Mouse (Mus musculus): ENCODE data around the gene Tbc1d19. TPM values are rescaled to one million over a fixed set of nuclear protein-coding genes. Genes with fewer than 3 reads are reported as not detected.

Gene Tbc1d19
- polyA plus RNA-seq, 1 experiment from 2014 or later = 60.6 TPM

DNA sequence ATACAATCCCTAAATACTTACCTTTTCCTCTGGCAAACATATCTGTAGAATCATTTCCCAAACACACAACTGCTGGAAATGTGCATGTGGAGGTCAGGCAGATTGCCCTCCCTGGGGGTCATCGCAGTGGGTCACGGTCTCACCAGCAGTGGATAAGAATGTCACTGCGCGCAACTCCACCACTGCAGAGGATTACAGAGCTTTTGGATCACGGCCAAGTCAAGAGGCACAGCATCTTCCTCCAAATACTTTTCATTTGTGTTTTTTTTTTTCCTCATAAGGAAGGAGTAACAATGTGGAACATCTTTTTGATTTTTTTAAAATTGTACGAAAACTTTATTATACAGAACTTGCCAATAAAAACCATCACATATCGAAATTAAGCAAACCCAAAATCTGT lies 129.6 kb downstream of the Tbc1d19 start:
- 61% methylated on average over 7 of the region's 7 CpGs for WGBS
- Histone ChIP-seq H3K36me3 (no peaks in the 10 kb centered on the region), H3K27me3 (no peaks in the 10 kb centered on the region), H3K4me3 (no peak overlapping the region), H3K9me3 (no peaks in the 10 kb centered on the region), H3K4me1 (no peaks in the 10 kb centered on the region), H3K9ac (no peak overlapping the region), H3K4me2 (no peak overlapping the region), H3K27ac (no peak overlapping the region)
- no peak for ATAC-seq (ENCODE audit: borderline replicate concordance, extremely low read depth, low FRiP score, low TSS enrichment)

DNA sequence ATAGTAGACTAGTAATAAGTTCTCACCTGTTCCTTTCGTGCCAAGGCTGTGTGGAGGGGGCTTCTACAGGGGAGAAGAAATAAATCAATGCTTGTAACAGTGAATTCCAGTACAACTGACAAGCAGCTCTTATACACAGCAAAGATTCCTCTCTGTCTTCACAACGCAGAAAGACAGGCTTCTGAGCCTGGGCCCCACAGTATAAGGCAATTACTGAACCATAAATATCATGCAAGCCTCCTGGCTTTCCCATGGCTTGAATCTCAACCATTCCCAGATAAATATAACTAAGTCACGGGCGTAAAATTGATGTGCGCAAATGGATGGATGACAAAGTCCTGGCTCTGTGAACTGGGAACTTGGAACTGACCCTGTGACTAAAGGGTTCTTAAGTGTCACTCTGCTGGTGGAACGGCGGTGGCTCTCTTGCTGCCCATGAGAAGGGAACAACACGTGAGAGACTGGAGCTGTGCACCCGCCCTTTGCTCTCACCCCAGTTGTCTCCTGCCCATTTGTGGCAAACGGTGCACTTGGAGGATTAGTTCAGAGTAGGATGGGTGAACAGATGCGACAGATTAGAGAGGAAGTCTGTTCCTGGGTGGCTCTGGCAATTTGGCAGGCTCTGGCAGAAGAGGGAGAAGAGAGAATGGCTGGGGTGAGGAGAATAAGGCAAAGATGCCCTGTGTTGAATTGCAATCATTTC lies 132.1 kb downstream of the Tbc1d19 start:
- H3K4me3 ChIP-seq = no peak overlapping the region
- no peak for ATAC-seq (ENCODE audit: borderline replicate concordance, extremely low read depth, low FRiP score, low TSS enrichment)
- H3K27ac ChIP-seq = no peak overlapping the region
- no peak overlapping the region for H3K4me2 ChIP-seq
- no peaks in the 10 kb centered on the region for H3K9me3 ChIP-seq
- H3K27me3 ChIP-seq = no peaks in the 10 kb centered on the region
- H3K36me3 ChIP-seq = no peaks in the 10 kb centered on the region
- WGBS = 59% methylated on average over 11 of the region's 11 CpGs
- H3K9ac ChIP-seq = no peak overlapping the region
- no peaks in the 10 kb centered on the region for H3K4me1 ChIP-seq

DNA sequence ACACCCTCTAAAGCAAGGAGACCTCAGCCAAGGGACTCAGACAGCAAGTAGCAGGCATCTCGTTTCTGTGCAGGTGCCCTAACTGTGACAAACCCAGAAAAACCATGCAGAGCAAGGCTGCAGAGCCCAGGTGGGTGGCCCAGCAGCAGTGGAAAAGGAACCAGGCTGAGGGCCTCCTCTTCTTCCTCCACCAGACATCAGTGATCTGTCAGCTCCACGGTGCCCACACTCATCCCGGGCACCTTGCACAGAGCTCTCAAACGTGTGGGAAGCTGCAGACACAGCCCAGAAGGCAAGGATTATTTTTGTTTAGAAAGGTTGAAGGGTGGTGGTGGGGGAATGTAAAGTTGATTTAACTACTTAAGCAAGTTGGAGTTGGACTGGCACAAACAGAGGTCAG lies 132.9 kb downstream of the Tbc1d19 start:
- H3K36me3 ChIP-seq = no peaks in the 10 kb centered on the region
- no peaks in the 10 kb centered on the region for H3K9me3 ChIP-seq
- no peak overlapping the region for H3K9ac ChIP-seq
- H3K4me2 ChIP-seq = no peak overlapping the region
- no peak for ATAC-seq (ENCODE audit: borderline replicate concordance, extremely low read depth, low FRiP score, low TSS enrichment)
- no peak overlapping the region for H3K4me3 ChIP-seq
- H3K27ac ChIP-seq = no peak overlapping the region
- H3K4me1 ChIP-seq = peaks cover 5% of the 10 kb centered on the region
- 57% methylated on average over 4 of the region's 4 CpGs for WGBS
- H3K27me3 ChIP-seq = no peaks in the 10 kb centered on the region

DNA sequence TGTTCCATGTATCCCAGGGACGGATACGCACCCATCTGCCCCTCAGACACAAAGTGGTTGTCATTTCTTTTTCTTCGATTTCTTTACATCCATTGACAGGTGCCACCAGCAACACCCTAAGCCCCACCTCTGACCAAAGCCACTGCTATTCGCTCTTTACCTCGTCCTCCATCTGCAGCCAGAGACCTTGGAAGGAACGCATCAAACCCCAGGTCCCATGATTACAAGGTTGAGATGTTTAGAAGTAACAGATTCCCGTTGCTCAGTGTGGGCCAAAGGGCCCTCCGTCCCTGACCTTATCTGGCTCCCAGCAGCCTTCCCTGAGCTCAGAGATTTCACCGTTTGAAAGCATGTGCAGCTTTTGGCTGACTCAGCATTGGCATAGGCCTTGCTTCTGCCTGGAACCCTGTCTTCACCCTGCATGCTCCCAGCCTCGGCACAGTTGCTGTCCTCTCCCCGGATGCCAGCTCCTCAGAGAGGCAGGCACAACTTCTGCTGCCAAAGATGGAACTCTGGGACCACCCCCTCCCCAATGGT lies 134.0 kb downstream of the Tbc1d19 start:
- no peaks in the 10 kb centered on the region for H3K36me3 ChIP-seq
- WGBS = 70% methylated on average over 11 of the region's 11 CpGs
- peaks cover 15% of the 10 kb centered on the region for H3K4me1 ChIP-seq
- no peak overlapping the region for H3K4me2 ChIP-seq
- no peak overlapping the region for H3K27ac ChIP-seq
- no peaks in the 10 kb centered on the region for H3K27me3 ChIP-seq
- no peak for ATAC-seq (ENCODE audit: borderline replicate concordance, extremely low read depth, low FRiP score, low TSS enrichment)
- no peak overlapping the region for H3K4me3 ChIP-seq
- no peak overlapping the region for H3K9ac ChIP-seq
- H3K9me3 ChIP-seq = no peaks in the 10 kb centered on the region

DNA sequence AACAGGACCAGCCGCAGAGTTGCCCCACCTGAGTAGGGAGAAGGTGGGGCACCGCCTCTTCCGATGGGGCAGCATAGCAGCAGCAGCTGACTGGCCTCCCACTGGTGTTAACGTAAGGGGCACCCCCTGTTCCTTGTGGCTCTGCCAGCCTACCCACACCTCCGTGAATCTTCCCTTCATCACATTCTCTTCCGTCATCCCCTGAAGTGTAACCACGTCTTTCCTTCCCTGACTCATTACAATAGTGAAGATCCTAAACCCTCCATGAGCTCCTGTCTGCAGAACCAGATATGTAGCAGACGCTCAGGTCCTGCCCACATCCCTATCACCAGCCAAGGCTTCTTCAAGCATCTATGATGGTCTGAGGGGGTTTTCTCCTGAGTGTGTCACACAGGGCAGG lies 137.3 kb downstream of the Tbc1d19 start:
- Histone ChIP-seq H3K4me3 (no peak overlapping the region), H3K36me3 (no peaks in the 10 kb centered on the region), H3K9me3 (no peaks in the 10 kb centered on the region), H3K27ac (no peak overlapping the region), H3K27me3 (no peaks in the 10 kb centered on the region), H3K4me2 (no peak overlapping the region), H3K9ac (no peak overlapping the region), H3K4me1 (peaks cover 26% of the 10 kb centered on the region)
- WGBS = 88% methylated on average over 8 of the region's 8 CpGs
- ATAC-seq (ENCODE audit: borderline replicate concordance, extremely low read depth, low FRiP score, low TSS enrichment) = no peak

DNA sequence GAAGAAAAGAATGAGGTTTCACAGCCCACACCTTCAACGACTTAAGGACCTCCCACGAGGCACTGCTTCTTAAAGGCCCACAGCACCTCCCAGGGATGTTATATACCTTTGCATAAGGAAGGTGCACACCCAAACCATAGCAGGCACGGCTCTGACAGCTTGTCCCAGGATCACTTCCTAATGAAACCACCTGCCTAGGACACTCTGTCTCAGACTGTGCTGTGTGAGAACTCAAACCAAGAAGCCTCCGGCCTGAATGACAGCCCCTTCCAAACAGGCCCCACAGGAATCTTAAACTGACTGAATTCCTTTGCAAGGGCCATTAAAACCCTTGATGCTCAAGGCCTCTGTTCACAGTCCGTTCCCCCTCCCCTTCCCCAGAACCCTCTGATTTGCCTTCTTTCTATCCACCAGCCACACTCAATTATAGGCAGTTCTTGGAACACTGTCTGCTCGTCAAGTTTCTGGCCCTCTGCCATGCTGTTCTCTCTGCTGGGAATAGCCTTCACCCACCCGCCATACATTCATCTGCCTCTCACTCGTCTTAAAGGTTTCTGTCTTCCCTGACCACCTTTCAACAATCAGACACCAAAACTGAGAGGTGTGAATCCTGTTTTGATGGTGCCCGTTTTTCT lies 138.3 kb downstream of the Tbc1d19 start:
- no peaks in the 10 kb centered on the region for H3K27me3 ChIP-seq
- no peak overlapping the region for H3K4me3 ChIP-seq
- H3K36me3 ChIP-seq = no peaks in the 10 kb centered on the region
- H3K27ac ChIP-seq = peak overlapping the region; percentile 50; the same call in 1 of the 2 replicates
- peak; percentile 60; the same call in 1 of the 2 replicates for ATAC-seq (ENCODE audit: borderline replicate concordance, extremely low read depth, low FRiP score, low TSS enrichment)
- 22% methylated on average over 9 of the region's 9 CpGs for WGBS
- no peak overlapping the region for H3K9ac ChIP-seq
- no peak overlapping the region for H3K4me2 ChIP-seq
- no peaks in the 10 kb centered on the region for H3K9me3 ChIP-seq
- peaks cover 26% of the 10 kb centered on the region for H3K4me1 ChIP-seq

DNA sequence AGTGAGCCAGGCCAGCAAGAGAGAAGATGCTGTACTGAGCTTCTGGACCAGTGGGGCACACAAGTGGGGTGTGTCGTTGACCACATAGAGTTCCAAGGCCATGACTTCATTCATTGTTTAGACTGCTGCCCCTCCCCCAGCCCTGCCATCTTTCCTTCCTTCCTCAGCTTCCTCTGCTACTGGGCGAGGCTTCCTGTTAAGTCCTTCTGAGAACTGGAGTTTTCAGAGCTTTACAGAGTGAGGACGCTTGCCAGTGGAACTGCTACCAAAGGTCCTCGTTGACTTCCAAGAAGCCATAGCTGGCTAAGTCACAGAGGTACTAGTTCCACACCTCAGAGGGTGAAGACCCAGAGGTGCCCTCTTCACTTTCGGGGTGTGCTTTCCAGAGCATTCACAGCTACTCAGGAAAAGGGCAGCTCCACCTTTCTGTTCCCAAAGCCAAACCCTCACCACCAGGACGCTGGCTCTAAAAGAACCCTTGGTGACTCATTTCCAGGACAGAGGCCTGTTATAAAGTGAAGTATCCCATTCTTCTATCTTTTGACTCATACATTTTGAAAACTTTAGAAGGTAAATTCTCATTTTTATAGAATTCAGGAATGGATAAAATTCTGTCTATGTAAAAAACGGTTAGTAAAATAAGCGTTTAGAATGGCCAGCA lies 139.3 kb downstream of the Tbc1d19 start:
- ATAC-seq (ENCODE audit: borderline replicate concordance, extremely low read depth, low FRiP score, low TSS enrichment) = peak; percentile 43; the same call in 1 of the 2 replicates

DNA sequence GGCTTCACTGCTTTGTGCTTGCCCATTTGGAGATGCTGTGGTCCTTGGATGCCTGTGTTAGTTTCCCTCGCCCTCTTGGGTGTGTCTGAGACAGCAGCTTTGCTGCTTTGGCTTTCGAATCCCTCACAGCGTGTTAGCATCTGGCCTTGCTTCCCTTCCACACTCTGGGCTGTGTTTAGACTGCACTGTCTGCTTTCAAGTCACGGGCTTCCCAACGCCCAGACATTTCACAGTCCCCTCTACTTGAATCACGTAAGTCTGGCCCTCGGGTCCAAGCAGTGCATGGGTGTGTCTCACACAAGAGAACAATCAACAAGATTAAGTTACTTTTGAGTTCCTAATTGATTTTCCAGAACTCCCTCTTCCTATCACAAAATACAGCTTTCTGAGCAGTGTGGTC lies 140.8 kb downstream of the Tbc1d19 start:
- peak overlapping the region; percentile 33; the same call in 1 of the 2 replicates for H3K27ac ChIP-seq

More for the DNA sequence above, 139.3 kb downstream of the Tbc1d19 start:
- Histone ChIP-seq H3K27me3 (no peaks in the 10 kb centered on the region), H3K36me3 (no peaks in the 10 kb centered on the region), H3K4me2 (no peak overlapping the region), H3K9me3 (no peaks in the 10 kb centered on the region), H3K4me1 (peaks cover 26% of the 10 kb centered on the region), H3K9ac (no peak overlapping the region), H3K4me3 (no peak overlapping the region), H3K27ac (peak overlapping the region; percentile 40)
- 71% methylated on average over 8 of the region's 8 CpGs for WGBS

DNA sequence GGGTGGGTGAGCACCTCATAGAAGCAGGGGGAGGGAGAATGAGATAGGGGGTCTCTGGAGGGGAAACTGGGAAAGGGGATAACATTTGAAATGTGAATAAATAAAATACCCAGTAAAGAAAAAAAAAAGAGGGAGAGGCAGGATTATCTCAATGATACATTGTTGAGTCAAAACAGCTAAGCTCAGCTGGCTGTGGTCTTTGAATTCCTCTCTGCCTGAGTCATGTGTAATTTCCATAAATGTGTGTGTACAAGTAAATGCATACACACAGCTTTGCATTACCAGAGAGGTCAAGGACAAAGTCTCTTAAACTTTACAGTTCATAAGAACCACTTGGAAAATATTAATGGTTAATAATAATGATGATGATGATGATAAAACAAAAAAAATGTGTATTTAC lies 143.8 kb downstream of the Tbc1d19 start:
- no peak for ATAC-seq (ENCODE audit: borderline replicate concordance, extremely low read depth, low FRiP score, low TSS enrichment)

More for the DNA sequence above, 140.8 kb downstream of the Tbc1d19 start:
- Histone ChIP-seq H3K9me3 (no peaks in the 10 kb centered on the region), H3K9ac (no peak overlapping the region), H3K4me1 (peaks cover 26% of the 10 kb centered on the region), H3K36me3 (no peaks in the 10 kb centered on the region), H3K4me2 (no peak overlapping the region), H3K4me3 (no peak overlapping the region), H3K27me3 (no peaks in the 10 kb centered on the region)
- WGBS = 37% methylated on average over 7 of the region's 7 CpGs
- ATAC-seq (ENCODE audit: borderline replicate concordance, extremely low read depth, low FRiP score, low TSS enrichment) = no peak

More for the DNA sequence above, 143.8 kb downstream of the Tbc1d19 start:
- no peak overlapping the region for H3K27ac ChIP-seq
- no peaks in the 10 kb centered on the region for H3K27me3 ChIP-seq
- H3K36me3 ChIP-seq = no peaks in the 10 kb centered on the region
- no peak overlapping the region for H3K4me3 ChIP-seq
- H3K9me3 ChIP-seq = no peaks in the 10 kb centered on the region
- H3K4me1 ChIP-seq = peaks cover 15% of the 10 kb centered on the region
- H3K9ac ChIP-seq = no peak overlapping the region
- H3K4me2 ChIP-seq = no peak overlapping the region

Other genes starting within 250 kb of the Tbc1d19 start
- gene Cckar, start 101.9 kb upstream of the Tbc1d19 start, polyA plus RNA-seq (2015; fragmentation: Nextera tagmentation; extraction: Ambion mirVana) = 48.8 and 49.2 TPM in 2 replicates
- gene Stim2, start 188.9 kb downstream of the Tbc1d19 start, polyA plus RNA-seq (2015; fragmentation: Nextera tagmentation; extraction: Ambion mirVana) = 19.6 and 25.2 TPM in 2 replicates

Data from lung, embryonic 15.5 days (tissue).